Mouse (Mus musculus) kidney, adult 8-10 months (tissue): ENCODE results near the gene Hrk.

Experiments used
- DNase-seq, 2 experiments: peaks; one replicate each; pipeline ENCODE4 v3.0.0; 2022

Gene Hrk

DNA sequence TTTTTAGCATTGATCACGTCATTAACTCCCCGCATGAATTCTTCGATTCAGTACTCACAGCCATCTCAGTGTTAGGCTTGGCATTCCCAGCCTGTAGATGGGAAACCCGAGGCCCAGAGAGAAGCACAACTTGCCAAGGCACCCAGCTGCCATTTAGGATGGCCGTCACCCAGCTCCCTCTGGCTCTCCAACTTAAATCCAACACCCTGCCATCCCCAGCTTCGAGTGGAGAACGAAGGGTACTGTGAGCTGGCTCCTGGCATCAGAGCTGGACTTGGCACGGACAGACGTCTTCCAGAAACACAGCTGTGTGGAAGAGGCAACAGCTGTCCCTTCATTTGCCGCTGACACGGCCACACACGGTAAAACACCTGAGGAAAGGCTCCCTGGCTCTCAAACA lies at the start of gene Hrk:
TSS of gene Hrk (plus strand) at position 68 of the 400 bp plus-strand sequence.
- no peak for DNase-seq

DNA sequence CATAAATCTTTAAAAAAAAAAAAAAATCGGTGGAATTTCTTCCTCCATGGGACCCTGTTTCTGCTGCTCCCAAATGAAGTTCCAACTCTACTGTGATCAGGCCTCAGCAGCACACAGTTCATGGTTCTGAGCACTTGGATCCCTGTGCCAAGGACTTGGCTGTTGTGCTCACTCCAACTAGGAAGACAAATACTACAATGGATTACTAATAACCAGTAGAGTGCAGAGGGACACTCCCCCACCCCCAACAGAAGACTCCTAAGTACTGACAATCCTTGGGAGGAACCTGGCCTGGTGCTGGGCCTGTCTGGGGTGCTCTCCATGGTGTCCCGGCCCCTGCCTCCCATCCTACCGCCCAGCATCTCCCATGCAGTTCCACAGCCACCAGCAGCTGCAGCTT lies 46.1 kb upstream of the Hrk start:
- DNase-seq = peak; percentile 19 to 50

DNA sequence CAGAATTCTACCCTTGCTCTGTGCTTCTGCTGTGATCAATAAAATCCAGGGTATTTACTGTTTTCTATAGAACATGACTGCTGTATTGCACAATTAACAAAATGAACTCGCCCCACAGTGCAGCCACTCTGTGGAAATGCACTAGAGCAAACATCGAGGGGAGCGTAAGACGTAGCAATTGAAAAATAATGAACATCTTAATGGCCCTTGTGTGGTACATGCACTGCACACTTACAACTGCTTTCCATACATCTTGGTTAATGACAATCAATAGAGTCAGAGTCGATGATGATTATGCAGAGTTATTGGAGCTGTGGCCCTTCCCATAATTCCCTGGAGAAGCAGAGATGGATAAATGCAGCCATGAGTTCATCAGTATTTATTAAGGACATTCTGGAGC lies 45.5 kb upstream of the Hrk start:
- DNase-seq = no peak

DNA sequence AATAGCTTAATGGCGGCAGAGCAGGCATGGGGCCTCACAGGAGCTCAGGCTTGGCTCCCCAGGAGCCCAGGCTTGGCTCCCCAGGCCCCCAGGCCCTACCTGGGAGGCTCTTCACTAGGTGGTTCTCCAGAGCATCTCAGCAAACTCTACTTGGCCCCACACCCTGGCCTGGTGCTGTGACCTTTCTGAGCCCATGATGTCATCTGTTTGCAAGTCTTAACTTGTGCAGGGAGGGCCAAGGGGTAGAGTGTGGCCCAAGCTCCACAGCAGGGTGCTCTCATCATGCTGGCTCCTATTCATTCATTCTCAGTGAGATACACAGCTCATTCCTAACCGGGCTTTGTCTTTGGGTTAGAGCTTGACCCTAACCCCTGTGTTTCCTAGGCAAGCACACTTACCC lies 43.8 kb upstream of the Hrk start:
- DNase-seq = no peak

DNA sequence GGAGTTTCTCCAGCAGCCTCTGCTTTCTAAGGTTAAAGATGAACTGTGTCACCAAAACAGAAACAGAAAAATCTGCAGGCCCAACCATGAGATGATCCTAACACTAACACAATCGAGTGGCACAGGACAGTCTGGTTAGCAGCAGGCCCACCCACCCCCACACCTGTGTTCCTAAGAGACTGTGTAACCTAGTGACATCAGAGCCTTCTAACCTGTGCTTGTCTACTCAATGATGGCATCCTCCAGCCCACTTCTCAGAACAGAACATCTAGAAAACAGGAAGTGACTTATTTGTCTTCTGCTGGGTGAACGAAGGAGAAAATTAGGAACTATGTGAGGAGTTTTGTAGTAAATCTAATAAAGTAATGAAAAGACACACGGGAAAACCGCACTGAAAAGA lies 42.5 kb upstream of the Hrk start:
- DNase-seq = no peak

DNA sequence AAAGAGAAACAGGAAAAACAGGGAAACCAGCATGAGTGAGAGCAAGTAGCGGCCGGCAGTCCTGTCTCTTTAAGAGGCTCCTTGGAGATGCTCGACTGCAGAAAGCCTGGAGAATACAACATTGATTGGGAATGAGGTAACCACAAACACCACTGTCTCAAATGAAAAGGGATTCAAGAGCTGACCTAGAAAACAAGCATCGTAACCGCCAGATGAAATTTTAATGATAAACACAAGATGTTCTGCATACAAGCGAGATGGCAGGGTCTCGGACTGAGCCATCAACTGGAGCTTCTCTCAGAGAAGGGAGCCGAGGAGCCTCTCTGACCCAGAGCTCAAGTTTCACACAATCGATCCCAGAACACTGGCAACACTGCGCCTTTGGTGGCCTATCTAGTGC lies 41.4 kb upstream of the Hrk start:
- DNase-seq = no peak

DNA sequence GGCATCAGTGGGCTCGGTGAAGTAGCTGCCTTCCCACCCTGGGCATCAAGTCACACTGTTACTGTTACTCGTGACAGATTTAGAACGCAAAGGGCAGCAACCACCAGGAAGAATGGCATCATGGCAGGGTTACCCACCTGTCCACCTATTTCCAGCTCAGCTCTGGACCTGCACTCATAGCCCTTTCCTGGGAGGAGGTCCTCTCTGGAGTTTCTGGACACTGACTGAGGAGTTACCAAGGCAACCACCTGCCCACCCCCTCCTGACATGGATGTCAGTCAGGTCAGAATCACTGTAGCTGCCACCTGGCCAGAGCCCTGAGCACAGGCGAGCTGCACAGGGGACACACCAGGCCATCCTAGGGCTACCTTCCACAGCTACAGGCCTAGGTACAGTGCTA lies 37.8 kb upstream of the Hrk start:
- no peak for DNase-seq

DNA sequence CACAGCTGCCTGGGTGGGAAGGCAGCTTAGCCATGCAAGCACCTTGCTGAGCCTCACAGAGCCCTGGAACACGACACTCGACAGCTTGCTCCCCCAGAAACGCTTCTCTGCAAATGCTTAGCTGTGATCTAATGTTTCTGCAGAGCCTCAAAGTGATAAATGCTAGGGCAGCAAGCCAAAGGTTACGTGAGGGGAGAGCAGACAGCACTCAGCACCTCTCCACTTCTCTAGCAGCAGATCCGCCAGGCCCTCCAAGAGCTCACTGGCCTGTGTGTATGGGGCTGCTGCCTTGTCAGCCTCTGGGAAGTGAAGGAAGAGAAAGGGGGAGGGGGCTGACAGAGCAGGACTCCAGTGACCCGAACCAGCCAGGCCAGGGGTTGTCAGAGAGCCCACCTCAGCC lies 36.2 kb upstream of the Hrk start:
- no peak for DNase-seq

DNA sequence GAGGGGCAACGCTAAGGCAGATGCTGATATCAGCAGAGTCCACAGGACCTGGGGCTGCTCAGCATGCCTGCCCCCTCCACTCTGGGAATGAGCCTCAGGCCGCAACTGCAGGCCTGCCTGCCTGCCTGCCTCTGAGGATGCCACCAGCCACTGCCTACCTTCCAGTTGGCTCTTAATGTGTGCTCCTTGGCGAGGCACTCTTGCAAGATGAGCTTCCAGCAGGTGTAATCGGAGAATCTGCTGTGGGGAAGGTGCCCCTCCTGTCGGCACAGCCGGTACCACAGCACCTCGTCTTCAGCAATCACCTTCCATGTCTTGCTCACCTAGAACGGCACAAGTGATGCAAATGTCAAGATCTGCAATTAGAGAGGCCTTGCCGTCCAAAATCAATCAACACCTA lies 35.8 kb upstream of the Hrk start:
- no peak for DNase-seq

DNA sequence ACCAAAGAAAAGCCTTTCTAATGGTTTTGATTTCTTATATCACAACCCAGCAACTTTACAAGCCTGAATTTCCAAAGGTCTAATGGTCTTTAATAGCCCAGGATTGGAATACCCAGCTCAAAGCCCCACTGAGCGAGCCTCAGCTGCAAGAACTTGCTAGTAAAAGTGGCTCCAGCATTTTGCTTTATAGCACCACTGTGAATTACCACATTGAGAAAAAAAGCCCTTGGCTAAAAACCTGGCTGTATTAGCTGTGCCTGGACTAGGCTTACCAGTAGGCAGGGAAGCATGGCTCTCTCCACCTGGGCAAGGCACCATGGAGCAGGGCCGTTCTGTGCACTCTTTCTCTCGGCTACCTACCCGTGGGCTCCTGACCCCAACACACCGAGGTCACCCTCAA lies 28.1 kb upstream of the Hrk start:
- DNase-seq = no peak

DNA sequence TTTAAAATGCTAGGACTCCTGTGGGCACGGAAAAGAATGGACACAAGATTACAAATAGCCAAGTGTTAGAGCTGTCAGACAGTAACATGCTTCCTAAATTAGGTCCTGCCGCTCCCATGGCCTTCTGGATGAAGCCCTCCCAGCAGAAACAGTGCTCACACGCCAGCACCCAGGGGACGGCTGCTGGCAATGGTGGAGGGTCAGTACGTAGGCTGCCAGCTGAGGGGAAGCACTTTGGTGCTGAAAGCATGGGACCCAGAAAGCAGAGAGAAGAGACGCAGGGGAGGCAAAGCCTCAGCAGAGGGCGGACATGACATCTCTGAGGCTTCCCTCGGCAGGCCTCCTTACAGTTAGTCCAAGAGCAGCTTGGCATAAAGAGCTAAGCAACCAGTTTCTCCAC lies 24.8 kb upstream of the Hrk start:
- no peak for DNase-seq

DNA sequence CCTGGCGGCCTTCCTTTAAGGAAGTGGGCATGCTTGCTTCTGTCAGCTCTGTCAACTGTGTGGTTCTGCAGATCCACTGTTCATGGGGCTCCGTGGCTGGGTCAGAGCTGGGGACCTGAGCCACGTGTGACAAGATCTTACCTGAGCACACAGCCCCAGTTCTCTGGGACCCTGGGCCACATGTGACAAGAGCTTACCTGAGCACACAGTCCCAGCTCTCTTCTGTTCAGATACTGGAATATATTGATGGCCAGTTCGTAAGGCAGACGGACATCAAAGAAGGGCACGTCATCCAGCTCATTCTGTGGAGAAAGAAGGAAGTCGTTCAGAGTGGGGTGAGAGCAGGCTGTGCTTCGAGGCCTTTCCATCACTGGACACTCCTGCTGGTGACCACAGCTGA lies 22.0 kb upstream of the Hrk start:
- no peak for DNase-seq

DNA sequence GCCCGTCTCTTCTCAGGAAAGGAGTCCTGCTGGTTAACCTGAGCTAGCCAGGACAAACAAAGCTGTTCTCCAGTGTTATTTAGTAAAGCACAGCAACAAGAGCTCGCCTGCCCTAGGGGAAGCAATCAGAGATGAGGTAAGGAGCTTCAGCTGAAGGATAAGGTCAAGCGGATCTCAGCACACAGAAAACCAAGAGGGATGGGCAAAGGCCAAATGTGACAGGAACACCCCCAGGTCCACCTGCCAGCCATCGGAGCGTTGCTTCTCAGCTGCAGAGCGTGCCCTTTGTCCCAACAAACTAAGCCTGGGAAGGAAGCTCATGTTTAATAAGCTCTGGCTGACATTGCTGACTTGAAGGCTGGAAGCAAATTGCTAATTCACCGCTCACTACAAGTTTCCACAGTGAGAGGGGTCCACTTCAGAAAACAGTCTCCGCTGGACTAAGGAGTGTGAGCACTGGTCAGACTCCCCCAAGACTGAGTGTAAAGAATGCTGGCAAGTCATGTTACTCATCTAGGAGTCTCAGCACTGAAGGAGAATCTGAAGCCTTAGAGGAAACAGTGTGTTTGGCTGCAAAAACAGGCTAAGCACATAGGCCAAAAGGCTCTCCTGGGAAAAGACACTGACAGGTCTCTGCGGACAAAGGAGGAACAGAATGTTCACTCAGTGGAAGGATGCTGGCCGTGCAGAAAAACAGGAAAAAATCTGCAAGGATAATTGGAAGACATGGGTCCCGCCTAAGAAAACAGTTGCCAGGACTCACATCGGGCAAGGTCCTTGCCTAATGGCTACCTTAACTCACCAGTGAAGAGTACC lies 21.0 kb upstream of the Hrk start:
- DNase-seq = peak; percentile 71 to 73

DNA sequence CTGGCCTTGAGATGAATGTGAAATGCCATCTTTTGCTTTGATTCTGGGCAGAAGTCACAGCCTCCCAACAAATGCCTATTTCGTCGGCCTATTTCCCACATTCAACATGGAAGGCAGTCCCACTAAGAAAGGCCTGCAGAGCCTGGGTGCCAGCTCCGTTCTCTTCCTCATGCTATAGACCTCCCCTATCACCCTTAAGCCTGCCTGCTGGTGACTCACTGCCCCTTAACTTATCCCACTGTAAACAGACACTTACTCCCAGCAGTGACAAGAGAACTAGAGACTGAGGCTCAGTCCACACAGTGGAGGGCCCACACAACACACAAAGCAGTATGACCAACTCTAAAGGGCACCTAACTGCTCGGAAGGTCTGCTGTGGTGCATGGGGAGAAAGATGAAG lies 20.1 kb upstream of the Hrk start:
- DNase-seq = no peak

DNA sequence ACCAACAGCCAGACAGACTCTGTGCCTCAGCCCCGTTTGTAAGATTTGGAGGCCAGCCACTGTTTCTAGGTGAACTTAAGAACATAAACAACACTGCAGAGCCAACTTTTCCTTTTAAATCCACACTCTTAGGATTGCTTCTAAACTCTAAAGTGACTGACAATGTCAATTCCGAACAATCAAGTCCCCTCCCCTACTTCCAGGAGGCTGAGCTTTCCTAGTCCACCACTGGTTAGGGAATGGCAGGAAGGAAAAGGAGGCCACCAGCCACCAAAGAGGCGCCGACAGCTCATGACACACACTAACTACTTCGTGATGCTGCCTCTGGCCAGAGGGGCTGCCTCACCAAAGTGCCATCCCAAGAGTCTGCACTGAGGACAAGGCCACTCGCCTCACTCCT lies 19.7 kb upstream of the Hrk start:
- no peak for DNase-seq

DNA sequence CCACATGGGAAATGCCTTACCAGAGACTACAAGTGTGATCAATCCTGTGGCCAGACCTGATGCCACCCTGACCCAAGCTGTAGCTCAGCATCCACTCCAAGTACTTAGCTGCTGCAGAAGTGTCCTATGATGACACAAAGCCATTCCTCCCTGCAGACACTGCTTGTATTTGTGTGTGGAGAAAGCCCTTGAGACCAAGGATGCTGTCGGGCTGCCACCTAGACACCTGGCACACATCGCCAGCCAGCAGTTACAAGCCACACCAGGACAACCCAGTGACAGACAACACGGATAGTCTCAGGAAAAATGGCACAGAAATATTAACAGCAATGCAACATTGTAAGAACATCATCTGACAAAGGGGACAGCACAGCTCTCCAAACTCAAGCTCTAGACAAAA lies 19.0 kb upstream of the Hrk start:
- no peak for DNase-seq

DNA sequence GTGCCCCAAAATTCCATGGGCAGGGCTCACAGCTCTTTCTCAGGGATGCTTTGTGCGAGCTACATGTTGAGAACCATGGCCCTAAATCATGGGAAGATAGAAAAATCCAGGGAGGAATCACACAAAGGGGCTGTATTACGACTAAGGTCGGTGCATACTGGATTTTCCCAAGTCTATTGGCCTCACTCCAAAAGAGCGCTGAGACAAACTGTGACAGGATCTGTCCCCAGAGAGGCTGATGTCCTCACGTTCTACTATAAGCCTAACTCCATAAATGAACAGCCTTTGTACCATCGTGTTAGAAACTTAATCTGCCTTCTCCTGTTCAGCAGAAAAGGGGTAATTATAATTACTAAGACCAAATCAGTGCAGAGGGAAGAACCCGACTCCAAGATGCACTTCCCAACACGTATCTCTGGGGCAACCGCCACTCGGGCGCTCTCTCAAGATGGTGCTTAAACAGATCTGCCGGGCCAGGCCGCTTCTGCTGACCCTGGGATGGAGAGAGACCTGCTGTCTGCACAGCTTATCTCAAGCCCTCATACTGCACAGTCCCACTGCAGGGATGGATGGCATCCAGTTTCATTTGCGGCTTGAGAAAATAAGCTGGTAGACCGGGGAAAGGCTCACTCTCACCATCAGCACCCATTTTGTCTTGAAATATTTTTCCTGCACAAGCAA lies 18.3 kb upstream of the Hrk start:
- DNase-seq = no peak

DNA sequence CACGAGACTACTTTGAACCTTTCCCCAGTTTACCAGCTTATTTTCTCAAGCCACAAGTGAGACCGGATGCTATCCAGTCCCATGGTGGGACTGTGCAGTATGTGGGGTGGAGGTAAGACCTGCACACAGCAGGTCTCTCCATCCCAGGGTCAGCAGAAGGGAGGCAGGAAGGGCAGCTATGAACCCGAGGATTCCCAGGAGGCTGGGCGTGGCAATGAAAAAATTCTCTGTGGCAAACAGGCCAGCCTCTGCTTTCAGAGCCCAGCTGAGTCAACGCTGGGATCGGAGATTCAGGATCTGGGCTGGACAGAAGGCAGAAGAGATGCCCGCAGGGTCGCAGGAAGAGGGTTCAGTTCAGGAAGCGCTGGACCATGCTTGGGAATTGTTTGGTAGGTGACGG lies 17.2 kb upstream of the Hrk start:
- DNase-seq = no peak

DNA sequence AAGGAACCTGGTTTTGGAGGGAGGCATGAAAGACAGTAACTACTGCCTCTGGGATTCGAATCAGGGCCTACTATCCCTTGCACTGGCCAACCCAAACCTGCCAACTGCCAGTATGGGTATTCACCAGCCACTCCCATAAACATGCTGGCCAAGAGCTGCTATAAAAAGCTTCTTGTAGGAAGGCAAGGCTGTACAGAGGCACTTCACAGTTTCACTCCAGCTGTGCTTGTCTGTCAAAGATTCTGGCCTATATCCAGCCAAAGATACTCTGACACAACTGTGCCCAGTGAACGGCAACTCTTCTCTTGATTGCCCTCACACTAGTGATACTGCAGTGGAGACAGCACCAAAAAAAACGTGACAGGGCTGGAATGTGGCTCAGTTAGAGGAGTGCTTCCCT lies 14.7 kb upstream of the Hrk start:
- no peak for DNase-seq

DNA sequence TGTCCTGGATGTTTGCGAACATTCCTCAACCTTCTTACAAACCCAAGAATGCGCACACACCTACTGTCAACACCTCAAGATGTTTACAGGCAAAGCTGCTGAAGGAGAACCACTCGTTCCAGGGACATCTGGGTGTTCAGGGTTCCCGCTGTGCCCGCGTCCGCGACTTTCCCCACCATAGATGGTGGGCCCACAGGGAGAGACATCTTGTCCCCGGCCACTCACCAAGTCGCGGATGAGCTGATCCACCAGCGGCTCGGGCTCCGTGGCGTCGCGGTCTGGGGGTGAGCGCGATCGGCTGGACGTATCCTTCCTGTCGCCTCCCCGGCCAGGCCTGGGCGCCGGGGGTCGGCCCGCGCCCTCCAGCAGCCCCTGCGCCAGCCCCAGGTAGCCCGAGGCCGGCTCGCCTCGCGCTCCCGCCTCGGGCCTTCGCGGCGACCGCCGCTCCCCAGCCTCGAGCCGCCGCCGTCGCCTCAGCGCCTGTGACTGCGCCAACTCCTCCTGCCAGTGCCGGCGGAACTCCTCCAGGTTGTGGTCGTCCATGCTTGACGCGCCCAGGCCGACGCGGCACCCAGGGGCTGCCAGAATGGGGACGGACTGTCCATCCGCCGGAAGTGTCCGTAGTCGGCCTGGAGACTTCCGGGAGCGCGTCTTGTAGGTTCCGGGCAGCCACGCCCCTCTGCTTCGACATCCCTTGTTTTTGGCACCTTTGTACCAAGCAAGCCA lies 9.4 kb upstream of the Hrk start, which contains the start of gene Fbxw8:
TSS of gene Fbxw8 (minus strand) at position 626 of the 726 bp plus-strand sequence.
- peak; percentile 74 to 88 for DNase-seq

DNA sequence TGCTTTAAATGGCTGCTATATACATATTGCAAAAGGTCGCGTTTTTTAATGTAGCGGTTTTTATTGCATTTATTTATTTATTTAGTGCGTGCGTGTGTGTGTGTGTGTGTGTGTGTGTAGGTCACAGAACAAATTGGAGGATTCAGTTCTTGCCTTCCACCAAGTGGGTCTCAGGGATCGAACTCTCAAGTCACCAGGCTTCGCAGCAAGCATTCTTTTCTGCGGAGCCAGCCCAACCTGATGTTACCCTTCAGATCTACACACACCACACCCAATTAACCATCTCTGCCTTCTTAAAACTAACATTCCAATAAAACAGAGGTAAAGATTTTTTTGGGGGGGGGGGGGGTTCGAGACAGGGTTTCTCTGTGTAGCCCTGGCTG lies 8.9 kb upstream of the Hrk start:
- no peak for DNase-seq

DNA sequence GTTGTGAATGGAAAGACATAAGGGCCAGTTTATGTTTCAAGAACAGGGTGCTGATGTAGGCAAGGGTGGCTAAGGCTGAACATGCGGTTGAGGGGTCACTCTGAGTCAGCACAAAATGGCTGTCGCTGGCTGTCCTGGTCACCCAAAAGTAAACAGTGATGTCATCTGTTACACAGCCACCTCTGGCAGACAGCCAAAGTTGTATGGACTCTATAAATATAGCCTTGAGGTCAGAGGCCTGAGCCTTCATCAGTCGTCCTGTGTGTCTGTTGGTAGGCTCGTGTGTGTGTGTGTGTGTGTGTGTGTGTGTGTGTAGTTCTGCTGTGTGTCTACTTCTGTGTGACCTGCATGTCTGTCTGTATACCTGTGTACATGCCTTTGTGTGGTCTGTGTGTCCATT lies 7.5 kb upstream of the Hrk start:
- no peak for DNase-seq

DNA sequence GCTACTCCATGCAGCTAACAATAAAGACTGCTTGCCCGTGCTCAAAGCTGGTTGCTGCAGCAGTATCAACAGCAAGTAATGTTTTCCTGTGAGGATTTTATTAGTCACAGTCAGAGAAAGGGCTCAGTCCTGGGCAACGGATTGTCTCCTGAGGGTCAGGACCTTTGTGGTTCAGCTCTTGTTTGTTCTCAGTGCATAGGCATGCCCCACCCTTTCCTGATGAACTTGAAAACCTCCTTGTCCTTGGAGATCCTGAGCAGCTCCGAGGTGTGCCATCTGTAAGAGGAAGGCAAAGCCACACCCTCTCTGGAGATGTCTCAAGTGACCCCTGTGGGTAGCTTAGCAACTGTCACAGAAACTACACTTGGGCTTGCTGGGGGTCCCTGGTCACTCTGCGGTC lies 3.8 kb upstream of the Hrk start:
- no peak for DNase-seq

DNA sequence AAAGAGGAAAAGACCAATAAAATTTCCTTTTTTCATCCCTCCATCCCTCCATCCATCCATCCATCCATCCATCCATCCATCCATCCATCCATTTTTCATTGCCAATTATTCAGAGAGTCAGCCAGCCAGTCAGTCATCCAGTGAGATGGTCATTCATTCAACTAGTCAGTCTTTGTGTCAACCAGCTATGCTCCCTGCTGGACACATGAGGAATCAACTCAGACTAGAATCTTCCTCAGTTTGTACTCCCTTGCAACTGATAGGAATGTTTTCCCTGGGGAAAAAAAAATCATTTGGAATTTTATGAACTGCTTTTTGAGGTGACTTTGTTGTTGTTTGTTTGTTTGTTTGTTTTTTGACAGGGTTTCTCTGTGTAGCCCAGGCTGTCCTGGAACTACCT lies 1.0 kb downstream of the Hrk start:
- no peak for DNase-seq
